Comparison of ENCODE assay signal across 8 mouse cellular contexts in genomic region chr17:47833628-47834481, GRCm38 (mm10). TPM values are rescaled to one million over a fixed set of nuclear protein-coding genes. Genes with fewer than 3 reads are reported as not detected.
DNase-seq lines count a peak whose midpoint lies in the region; ATAC-seq and TF ChIP-seq lines count a peak whose summit lies in the region.

No protein-coding gene starts in this region.

- intact Hi-C loops in gastrocnemius, adult 2 months (cut with DNase I): no loop called here
- intact Hi-C loops in gastrocnemius, postnatal 14 days (cut with DNase I; ENCODE audit: low total_unique reads): no loop called here

- peak overlapping the region; percentile 70 for H3K4me3 ChIP-seq in gastrocnemius, adult 2 months
- peak overlapping the region; percentile 62 for H3K4me3 ChIP-seq in hindbrain, embryonic 16.5 days (ENCODE audit: low read length)
- peak overlapping the region; percentile 61 for H3K4me3 ChIP-seq in midbrain, embryonic 11.5 days (ENCODE audit: low read depth, low read length)

- no peaks in the 10 kb centered on the region for H3K9me3 ChIP-seq in hindbrain, embryonic 16.5 days (ENCODE audit: control insufficient read depth, low read length)
- H3K9me3 ChIP-seq in midbrain, embryonic 11.5 days (ENCODE audit: control insufficient read depth, low read length): no peaks in the 10 kb centered on the region

- H3K27me3 ChIP-seq in hindbrain, embryonic 16.5 days (replicated peaks; ENCODE audit: control insufficient read depth, insufficient read depth, low read length): peaks cover 37% of the 10 kb centered on the region
- peaks cover 29% of the 10 kb centered on the region for H3K27me3 ChIP-seq in midbrain, embryonic 11.5 days (ENCODE audit: control insufficient read depth, insufficient read depth, low read length)

- DNase-seq in gastrocnemius, adult 2 months: no peak
- DNase-seq in gastrocnemius, postnatal 14 days: no peak
- DNase-seq in embryo, embryonic 11 days: peak; percentile 46
- DNase-seq in midbrain, embryonic 11.5 days (ENCODE audit: low spot score, missing footprints): peak; percentile 91
- no peak for DNase-seq in spleen, postnatal 4 days (ENCODE audit: low spot score in 2 of 2)
- no peak for DNase-seq in layer of hippocampus, adult 18-20 months (ENCODE audit: low spot score in 2 of 2)
- no peak for DNase-seq in cerebellum, adult 9-11 months

- H3K4me2 ChIP-seq in hindbrain, embryonic 16.5 days (ENCODE audit: low read length): peak overlapping the region; percentile 97
- peak overlapping the region; percentile 99 for H3K4me2 ChIP-seq in midbrain, embryonic 11.5 days

- peak overlapping the region; percentile 68 for H3K9ac ChIP-seq in hindbrain, embryonic 16.5 days (ENCODE audit: low read depth, low read length)
- H3K9ac ChIP-seq in midbrain, embryonic 11.5 days (ENCODE audit: low read length): peak overlapping the region; percentile 74; the same call in 1 of the 2 replicates

- 1% methylated on average over 45 of the region's 45 CpGs for WGBS in hindbrain, embryonic 16.5 days
- 2% methylated on average over 43 of the region's 45 CpGs for WGBS in midbrain, embryonic 11.5 days

- TF ChIP-seq CTCF in gastrocnemius, adult 2 months (IDR thresholded peaks at IDR 0.05): no peak

- no peak for ATAC-seq in hindbrain, embryonic 16.5 days
- no peak for ATAC-seq in midbrain, embryonic 11.5 days (ENCODE audit: low FRiP score)

- H3K27ac ChIP-seq in gastrocnemius, adult 2 months: peak overlapping the region; percentile 58; the same call in 1 of the 2 replicates
- H3K27ac ChIP-seq in hindbrain, embryonic 16.5 days (ENCODE audit: low read depth, low read length): no peak overlapping the region
- H3K27ac ChIP-seq in midbrain, embryonic 11.5 days (ENCODE audit: low read depth, low read length): no peak overlapping the region

- peaks cover 19% of the 10 kb centered on the region for H3K4me1 ChIP-seq in hindbrain, embryonic 16.5 days (ENCODE audit: control insufficient read depth, insufficient read depth, low read depth, low read length)
- peaks cover 21% of the 10 kb centered on the region for H3K4me1 ChIP-seq in midbrain, embryonic 11.5 days (ENCODE audit: control insufficient read depth, insufficient read depth, low read length)

- H3K36me3 ChIP-seq in hindbrain, embryonic 16.5 days (ENCODE audit: control insufficient read depth, insufficient read depth, low read length): no peaks in the 10 kb centered on the region
- H3K36me3 ChIP-seq in midbrain, embryonic 11.5 days (ENCODE audit: control insufficient read depth, insufficient read depth, low read length): no peaks in the 10 kb centered on the region

RNA-seq across cellular contexts. Expression of gene Mdfi, which starts 0.6 kb away (rescaled TPM):
- under 1 TPM; 0.31 to 0.42 TPM for total RNA-seq in gastrocnemius, adult 2 months (2021)
- total RNA-seq in gastrocnemius, postnatal 14 days (2021): 1 to 10 TPM; 2.4 to 3.5 TPM
- 2.7 and 3.9 TPM in 2 replicates for polyA plus RNA-seq in hindbrain, embryonic 16.5 days (2015; fragmentation: Nextera tagmentation; extraction: Ambion mirVana)
- polyA plus RNA-seq in midbrain, embryonic 11.5 days (2014; fragmentation: Nextera tagmentation; extraction: Ambion mirVana): 24.7 and 25.7 TPM in 2 replicates
- total RNA-seq in layer of hippocampus, adult 18-20 months (2021): under 1 TPM; 0.56 to 0.57 TPM

Comparison
In these comparisons a context has a peak if more than half of its experiments do, and no peak if none do; other contexts are left out.
1. DNase-seq: peak in embryo, embryonic 11 days (single experiment) and midbrain, embryonic 11.5 days (single experiment); none in gastrocnemius, adult 2 months (single experiment), gastrocnemius, postnatal 14 days (single experiment), spleen, postnatal 4 days (0 of 2), layer of hippocampus, adult 18-20 months (0 of 2) and cerebellum, adult 9-11 months (single experiment).
2. Peak in every context shown above with its lines, with median percentiles within 50 percentile points of each other: H3K4me3 ChIP-seq.